Mouse (Mus musculus) brain, embryonic 14.5 days (tissue): ENCODE results near the gene Cd86. TPM values are rescaled to one million over a fixed set of nuclear protein-coding genes. Genes with fewer than 3 reads are reported as not detected.

Source experiments
- DNase-seq: peaks from one replicate; pipeline ENCODE4 v3.0.0-alpha.2; 2011; ENCODE audit warnings: low read depth
- CTCF ChIP-seq: fragments of 200-500 bp; IDR thresholded peaks from 2 replicates; pipeline ENCODE4 v1.5.1; 2012; ENCODE audit warnings: inconsistent platforms, mild to moderate bottlenecking, moderate library complexity, borderline replicate concordance; ENCODE audit not compliant: insufficient read depth, insufficient read length; ENCODE audit errors: extremely low read depth
- POLR2A ChIP-seq: fragments of 200-500 bp; IDR thresholded peaks from 2 replicates; pipeline ENCODE4 v1.6.1; 2012; ENCODE audit warnings: mild to moderate bottlenecking, inconsistent platforms, borderline replicate concordance; ENCODE audit not compliant: poor library complexity, insufficient read depth, insufficient read length, severe bottlenecking; ENCODE audit errors: extremely low read depth
- polyA plus RNA-seq: library from polyadenylated mRNA; depleted of rRNA; stranded (reverse); fragments of >200 nt; gene quantifications from 2 replicates; pipeline ENCODE4 v1.2.3, GENCODE M21; 2012; rRNA removed

Cd86 gene
- polyA plus RNA-seq, result 0.83 and 1.1 TPM in 2 replicates

DNA sequence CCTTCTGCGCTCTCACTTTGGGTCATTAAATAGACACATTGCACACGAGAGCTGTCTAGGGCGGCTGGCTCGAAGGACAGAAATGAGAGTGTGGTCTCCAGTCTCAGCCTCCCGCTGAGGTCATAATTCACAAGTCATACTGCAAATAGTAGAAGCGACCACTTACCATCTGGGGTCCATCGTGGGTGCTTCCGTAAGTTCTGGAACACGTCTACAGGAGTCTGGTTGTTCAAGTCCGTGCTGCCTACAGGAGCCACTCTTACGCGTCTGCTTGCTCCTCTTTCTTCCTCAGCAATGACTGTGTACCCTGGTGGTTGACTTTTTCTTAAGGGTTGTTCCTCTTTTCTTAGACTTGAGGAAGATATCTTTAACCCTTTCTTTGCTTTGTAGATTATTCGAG is at the start of gene Cd86:
Cd86 (minus strand) TSS at position 300 of the 400 bp plus-strand sequence.
- peak; percentile 7 for DNase-seq
- TF ChIP-seq CTCF, result no peak
- no peak for TF ChIP-seq POLR2A

DNA sequence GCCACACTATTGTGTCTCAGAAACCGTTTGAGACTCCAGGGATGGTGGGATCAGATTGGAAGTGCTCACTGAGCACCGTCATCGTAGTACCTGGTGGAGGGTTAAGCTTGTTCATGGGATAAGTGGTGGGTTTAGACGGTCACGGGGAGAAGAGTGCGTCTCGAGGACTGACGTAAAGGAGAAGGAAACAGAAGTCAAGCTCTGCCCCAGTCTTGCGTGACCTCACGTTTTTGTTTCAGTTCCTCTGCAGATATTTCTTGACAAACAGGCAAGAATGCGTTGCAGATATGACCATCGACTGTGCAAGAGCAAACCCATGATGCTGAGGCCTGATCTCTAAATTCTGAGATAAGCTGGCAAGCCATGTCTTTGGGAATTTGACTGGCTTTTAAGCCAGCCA is 45.9 kb upstream of the Cd86 start:
- TF ChIP-seq POLR2A, result no peak
- no peak for TF ChIP-seq CTCF
- no peak for DNase-seq

GRCm38 (mm10) chr16:36710794-36711193 is 44.9 kb upstream of the Cd86 start:
- DNase-seq, result no peak

GRCm38 (mm10) chr16:36709405-36709804 is 43.5 kb upstream of the Cd86 start:
- TF ChIP-seq CTCF (no peak), POLR2A (no peak)
- no peak for DNase-seq

More at GRCm38 (mm10) chr16:36710794-36711193, 44.9 kb upstream of the Cd86 start:
- TF ChIP-seq CTCF (no peak), POLR2A (no peak)

DNA sequence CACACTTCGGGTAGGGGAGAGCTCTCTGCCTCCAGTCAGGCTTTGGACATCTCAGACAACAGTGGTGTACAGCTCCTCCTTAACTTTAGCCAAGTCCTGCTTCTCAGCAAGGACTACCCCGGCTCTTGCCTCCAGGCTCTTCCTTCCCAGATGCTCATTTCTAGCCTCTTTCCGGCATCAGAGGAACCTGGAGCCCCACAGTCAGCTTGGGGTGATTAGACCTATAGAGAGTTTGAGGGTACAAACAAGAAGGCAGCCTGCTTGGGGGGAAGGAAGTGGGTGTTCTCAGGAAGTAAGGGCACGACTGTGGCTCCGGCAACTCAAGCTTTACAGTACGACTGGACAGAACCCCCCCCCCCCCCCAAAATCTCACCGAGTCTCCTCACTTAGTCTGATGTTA is 42.9 kb upstream of the Cd86 start:
- TF ChIP-seq POLR2A, result no peak
- TF ChIP-seq CTCF, result no peak

GRCm38 (mm10) chr16:36707702-36708423 is 42.0 kb upstream of the Cd86 start:
- TF ChIP-seq POLR2A, result no peak
- DNase-seq, result no peak

More for the DNA sequence above, 42.9 kb upstream of the Cd86 start:
- DNase-seq, result no peak

DNA sequence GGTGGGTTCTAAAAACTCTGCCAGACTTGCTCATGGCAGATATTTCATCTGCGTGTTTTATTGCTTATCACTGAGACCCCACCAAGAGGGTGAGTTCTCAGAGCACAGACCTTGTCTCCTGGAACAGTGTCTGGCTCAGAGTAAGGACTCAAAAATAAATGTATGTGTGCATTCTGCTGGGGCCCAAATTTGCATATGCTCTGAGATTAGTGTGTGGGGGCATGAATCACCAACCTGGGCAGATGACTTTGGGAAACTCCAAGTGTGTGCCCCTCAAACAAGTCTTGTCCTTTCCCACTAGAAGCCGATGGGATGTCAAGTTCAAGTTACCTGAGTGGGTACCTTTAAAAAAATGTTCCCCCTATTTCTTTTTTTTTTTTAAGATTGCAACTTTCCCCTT is 34.6 kb upstream of the Cd86 start:
- TF ChIP-seq POLR2A (no peak), CTCF (no peak)
- no peak for DNase-seq

- DNase-seq, result no peak
- TF ChIP-seq POLR2A (no peak), CTCF (no peak)
Observed at GRCm38 (mm10) chr16:36697331-36697730, 31.4 kb upstream of the Cd86 start.

- TF ChIP-seq POLR2A, result no peak
- TF ChIP-seq CTCF, result no peak
- DNase-seq, result no peak
Observed at GRCm38 (mm10) chr16:36694798-36695290, 29.0 kb upstream of the Cd86 start.

DNA sequence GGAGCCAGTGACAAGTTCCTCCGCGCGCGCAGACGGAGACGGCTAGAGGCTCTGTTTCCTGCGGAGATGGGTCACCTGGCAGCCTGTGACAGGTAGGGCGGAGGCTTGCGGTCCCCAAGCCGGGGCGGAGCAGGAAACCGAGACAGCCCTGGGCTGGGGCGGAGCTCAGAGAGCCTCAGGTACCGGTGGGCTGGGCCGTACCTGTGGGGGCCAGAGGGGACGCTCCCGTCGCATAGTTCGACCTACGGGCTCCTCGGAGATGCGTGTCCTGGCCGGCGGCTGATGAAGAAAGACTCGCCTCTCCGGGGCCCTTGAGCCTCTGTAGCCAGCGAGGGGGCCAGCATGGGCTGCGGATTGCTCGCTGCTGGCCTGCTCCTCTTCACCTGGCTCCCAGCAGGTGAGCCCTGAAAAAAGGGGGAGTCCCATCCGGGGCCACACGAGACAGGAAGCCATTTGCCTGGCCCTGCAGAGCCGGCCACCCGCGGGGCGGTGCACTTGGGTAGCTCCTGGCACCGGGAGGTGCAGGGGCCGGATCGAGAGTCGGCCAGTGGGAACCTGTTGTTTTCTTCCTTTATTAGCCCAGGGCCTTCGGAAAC is 28.0 kb upstream of the Cd86 start, which contains the start of gene Ildr1:
Ildr1 (plus strand) TSS at position 161 of the 596 bp plus-strand sequence.
- no peak for TF ChIP-seq CTCF
- TF ChIP-seq POLR2A, result no peak
- DNase-seq, result no peak

GRCm38 (mm10) chr16:36691484-36691883 is 25.6 kb upstream of the Cd86 start:
- TF ChIP-seq POLR2A, result no peak
- no peak for TF ChIP-seq CTCF
- DNase-seq, result no peak

- no peak for DNase-seq
- TF ChIP-seq CTCF (no peak), POLR2A (no peak)
Observed at GRCm38 (mm10) chr16:36688076-36688475, 22.2 kb upstream of the Cd86 start.
